Mouse (Mus musculus): ENCODE results near the gene Arhgap31. TPM values are rescaled to one million over a fixed set of nuclear protein-coding genes. Genes with fewer than 3 reads are reported as not detected.

The Arhgap31 gene
- polyA plus RNA-seq, 1 experiment from 2014 or later, result 4.6 TPM

- Histone ChIP-seq H3K9me3 (no peaks in the 10 kb centered on the region), H3K4me1 (replicated peaks) (no peaks in the 10 kb centered on the region), H3K4me3 (replicated peaks) (no peak overlapping the region), H3K27me3 (no peaks in the 10 kb centered on the region), H3K36me3 (peaks cover 77% of the 10 kb centered on the region), H3K9ac (replicated peaks) (no peak overlapping the region), H3K27ac (no peak overlapping the region), H3K4me2 (replicated peaks) (no peak overlapping the region)
- ATAC-seq, result no peak
- 96% methylated on average over 5 of the region's 5 CpGs for WGBS
Observed at GRCm38 (mm10) chr16:38585186-38585585, 127.9 kb downstream of the Arhgap31 start.

- Histone ChIP-seq H3K4me2 (replicated peaks) (no peak overlapping the region), H3K4me3 (replicated peaks) (no peak overlapping the region), H3K9ac (replicated peaks) (no peak overlapping the region), H3K4me1 (replicated peaks) (no peaks in the 10 kb centered on the region), H3K27ac (no peak overlapping the region), H3K27me3 (no peaks in the 10 kb centered on the region), H3K36me3 (peaks cover 77% of the 10 kb centered on the region), H3K9me3 (no peaks in the 10 kb centered on the region)
- 90% methylated on average over 7 of the region's 7 CpGs for WGBS
- ATAC-seq, result no peak
Observed at GRCm38 (mm10) chr16:38584761-38585160, 128.3 kb downstream of the Arhgap31 start.

- Histone ChIP-seq H3K36me3 (peaks cover 63% of the 10 kb centered on the region), H3K27me3 (no peaks in the 10 kb centered on the region), H3K27ac (no peak overlapping the region), H3K4me2 (replicated peaks) (no peak overlapping the region), H3K9ac (replicated peaks) (no peak overlapping the region), H3K4me3 (replicated peaks) (no peak overlapping the region), H3K9me3 (no peaks in the 10 kb centered on the region), H3K4me1 (replicated peaks) (no peaks in the 10 kb centered on the region)
- no peak for ATAC-seq
- WGBS, result 94% methylated on average over 3 of the region's 3 CpGs
Observed at GRCm38 (mm10) chr16:38571481-38571880, 141.6 kb downstream of the Arhgap31 start.

DNA sequence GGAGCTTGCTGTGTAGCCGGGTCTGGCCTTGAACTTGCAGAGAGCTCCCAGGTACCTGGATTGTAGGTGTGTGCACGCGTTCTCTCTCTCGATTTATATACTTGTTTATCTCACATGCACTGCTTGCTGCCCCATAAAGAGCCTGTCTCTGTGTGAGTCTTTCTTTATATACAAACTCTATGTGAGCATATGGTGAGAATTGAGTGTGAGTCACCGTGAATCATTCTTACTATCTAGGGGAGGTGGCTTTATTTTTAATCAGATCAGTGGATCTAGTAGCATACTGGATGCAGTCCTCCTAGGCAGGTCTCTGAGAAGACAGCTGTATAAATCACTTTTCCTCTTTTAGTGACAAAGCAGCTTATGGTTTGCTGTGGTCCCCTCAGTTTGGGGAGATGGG, 144.9 kb downstream of the Arhgap31 start:
- Histone ChIP-seq H3K4me3 (replicated peaks) (no peak overlapping the region), H3K4me1 (replicated peaks) (peaks cover 10% of the 10 kb centered on the region), H3K27me3 (no peaks in the 10 kb centered on the region), H3K9me3 (no peaks in the 10 kb centered on the region), H3K9ac (replicated peaks) (no peak overlapping the region), H3K4me2 (replicated peaks) (no peak overlapping the region), H3K27ac (no peak overlapping the region), H3K36me3 (peaks cover 62% of the 10 kb centered on the region)
- 98% methylated on average over 5 of the region's 5 CpGs for WGBS
- no peak for ATAC-seq

DNA sequence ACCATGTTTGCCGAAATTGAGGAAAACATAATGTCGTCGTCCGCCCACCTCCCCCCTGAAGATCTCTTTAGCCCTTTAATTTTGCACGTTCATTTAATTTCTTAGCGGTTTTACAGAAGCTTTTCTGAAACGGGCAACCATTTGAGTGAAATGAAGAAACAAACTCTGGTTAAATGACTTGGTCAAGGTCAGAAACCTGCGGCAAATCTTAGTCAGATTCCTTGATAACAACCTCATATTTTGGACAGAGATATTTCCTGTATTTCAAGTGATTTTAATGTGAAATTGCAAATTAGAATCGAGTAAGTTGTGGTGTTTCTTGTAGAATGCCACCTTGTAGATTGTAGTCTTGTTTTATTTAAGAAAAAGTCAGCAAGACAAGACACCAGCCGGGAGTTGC, 149.6 kb downstream of the Arhgap31 start:
- WGBS, result 40% methylated on average over 10 of the region's 10 CpGs

DNA sequence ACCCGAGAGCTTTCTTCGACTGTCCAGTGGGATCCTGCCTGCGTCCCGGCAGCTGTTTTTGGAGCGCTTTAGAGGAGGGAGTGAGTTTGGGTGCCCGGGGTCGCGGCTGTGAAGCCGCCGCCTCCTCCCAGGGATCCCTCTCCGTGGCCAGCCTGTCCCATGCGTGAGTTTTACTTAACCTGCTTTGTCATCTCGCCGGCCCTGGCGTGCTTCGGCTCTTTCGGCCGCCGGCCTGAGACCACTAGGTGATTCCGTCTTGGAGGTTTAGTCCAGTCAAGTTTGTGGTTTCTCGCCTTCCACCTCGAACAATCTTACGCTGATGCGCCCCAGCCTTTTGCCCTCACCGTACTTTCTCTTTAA, 150.1 kb downstream of the Arhgap31 start:
- H3K27ac ChIP-seq, result peak overlapping the region; percentile 74

More for the DNA sequence above, 149.6 kb downstream of the Arhgap31 start:
- H3K4me2 ChIP-seq (replicated peaks), result peak overlapping the region; percentile 74
- peak overlapping the region; percentile 78 for H3K4me3 ChIP-seq (replicated peaks)
- no peak for ATAC-seq
- no peak overlapping the region for H3K27ac ChIP-seq
- H3K36me3 ChIP-seq, result peaks cover 27% of the 10 kb centered on the region
- no peaks in the 10 kb centered on the region for H3K9me3 ChIP-seq
- peaks cover 10% of the 10 kb centered on the region for H3K4me1 ChIP-seq (replicated peaks)
- H3K27me3 ChIP-seq, result peaks cover 21% of the 10 kb centered on the region
- peak overlapping the region; percentile 85 for H3K9ac ChIP-seq (replicated peaks)

DNA sequence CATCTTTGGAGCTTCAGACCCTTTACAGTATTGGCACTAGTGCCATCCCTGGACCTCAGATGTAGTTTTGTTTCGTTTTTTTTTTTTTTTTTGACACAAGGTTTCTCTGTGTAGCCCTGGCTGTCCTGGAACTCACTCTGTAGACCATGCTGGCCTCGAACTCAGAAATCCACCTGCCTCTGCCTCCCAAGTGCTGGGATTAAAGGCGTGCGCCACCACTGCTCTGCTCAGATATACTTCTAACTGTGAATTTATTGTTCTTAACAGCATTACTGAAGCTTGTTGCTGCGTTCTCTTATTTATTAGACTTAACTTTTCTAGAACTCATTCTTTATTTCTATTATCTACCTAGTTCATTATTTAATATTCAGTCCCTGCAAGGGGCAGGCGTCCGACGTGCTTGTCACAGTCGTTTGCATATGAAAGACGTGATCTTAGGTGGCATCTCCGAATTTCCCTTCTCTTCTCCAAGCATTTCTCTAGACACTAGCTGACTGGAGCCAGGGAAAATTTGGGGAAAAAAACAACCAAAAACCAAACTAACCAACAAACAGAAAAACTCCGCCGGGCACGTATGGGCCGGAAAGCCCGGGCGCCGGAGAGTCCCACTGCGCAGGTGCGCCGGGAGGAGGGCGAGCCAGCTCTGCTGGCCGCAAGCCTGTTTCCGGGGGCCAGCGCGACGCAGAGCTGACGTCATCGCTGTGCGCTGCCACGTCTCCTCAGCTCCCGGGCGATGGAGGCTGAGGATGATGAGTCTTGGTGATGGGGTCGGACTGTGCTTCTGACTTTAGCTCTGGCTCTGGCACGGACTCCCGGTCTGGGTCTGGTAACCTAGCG, 150.7 kb downstream of the Arhgap31 start:
- Histone ChIP-seq H3K4me3 (replicated peaks) (peak overlapping the region; percentile 78), H3K36me3 (peaks cover 18% of the 10 kb centered on the region), H3K9me3 (no peaks in the 10 kb centered on the region), H3K27ac (peak overlapping the region; percentile 74), H3K27me3 (peaks cover 21% of the 10 kb centered on the region), H3K4me2 (replicated peaks) (peak overlapping the region; percentile 74), H3K4me1 (replicated peaks) (peaks cover 10% of the 10 kb centered on the region), H3K9ac (replicated peaks) (peak overlapping the region; percentile 85)
- ATAC-seq, result peak; percentile 98
- WGBS, result 10% methylated on average over 37 of the region's 37 CpGs

More for the DNA sequence above, 150.1 kb downstream of the Arhgap31 start:
- Histone ChIP-seq H3K4me2 (replicated peaks) (peak overlapping the region; percentile 74), H3K9ac (replicated peaks) (peak overlapping the region; percentile 85), H3K4me3 (replicated peaks) (peak overlapping the region; percentile 78), H3K4me1 (replicated peaks) (peaks cover 10% of the 10 kb centered on the region), H3K27me3 (peaks cover 21% of the 10 kb centered on the region), H3K36me3 (peaks cover 21% of the 10 kb centered on the region), H3K9me3 (no peaks in the 10 kb centered on the region)
- under 1% methylated on average over 25 of the region's 25 CpGs for WGBS
- ATAC-seq, result no peak; the same call in 1 of the 2 replicates

DNA sequence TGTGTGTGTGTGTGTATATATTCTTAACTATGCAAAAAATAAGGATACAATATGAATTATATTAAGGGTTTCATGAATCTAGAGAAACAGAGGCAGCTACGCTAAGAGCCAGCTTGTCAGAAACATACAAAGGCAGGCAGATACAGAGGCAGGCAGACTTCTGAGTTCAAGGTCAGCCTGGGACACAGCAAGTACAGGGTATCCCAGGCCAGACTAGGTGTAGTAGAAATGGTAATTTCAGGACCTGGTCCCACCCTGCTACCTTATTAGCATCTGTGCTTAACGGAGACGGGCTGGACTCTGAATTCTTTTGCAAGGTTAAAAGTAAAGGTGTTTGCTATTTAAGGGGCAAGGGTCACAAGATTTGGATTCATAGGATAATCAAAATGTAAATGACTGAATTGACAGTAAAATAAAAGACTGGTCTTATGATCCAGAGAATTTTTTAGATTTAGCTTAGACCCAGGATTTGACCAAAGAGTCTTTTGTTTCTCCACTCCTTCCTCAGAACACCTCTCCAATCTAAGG, 154.8 kb downstream of the Arhgap31 start, which contains the start of gene Tmem39a:
Tmem39a (plus strand) TSS at position 478 of the 528 bp plus-strand sequence.
- peaks cover under 1% of the 10 kb centered on the region; the same call in 1 of the 2 replicates for H3K4me1 ChIP-seq (replicated peaks)
- H3K27me3 ChIP-seq, result peaks cover 43% of the 10 kb centered on the region
- no peak within 1 kb of the TSS for H3K4me3 ChIP-seq (replicated peaks)
- H3K27ac ChIP-seq, result no peak within 1 kb of the TSS
- no peaks in the 10 kb centered on the region for H3K36me3 ChIP-seq
- ATAC-seq, result no peak
- WGBS, result 89% methylated on average over 3 of the region's 3 CpGs
- no peaks in the 10 kb centered on the region for H3K9me3 ChIP-seq
- no peak within 1 kb of the TSS for H3K9ac ChIP-seq (replicated peaks)
- H3K4me2 ChIP-seq (replicated peaks), result no peak within 1 kb of the TSS

- H3K4me2 ChIP-seq (replicated peaks), result no peak overlapping the region
- H3K36me3 ChIP-seq, result no peaks in the 10 kb centered on the region
- peaks cover 58% of the 10 kb centered on the region for H3K27me3 ChIP-seq
- 84% methylated on average over 3 of the region's 3 CpGs for WGBS
- no peak overlapping the region for H3K4me3 ChIP-seq (replicated peaks)
- ATAC-seq, result no peak
- H3K9ac ChIP-seq (replicated peaks), result no peak overlapping the region
- H3K4me1 ChIP-seq (replicated peaks), result no peaks in the 10 kb centered on the region
- H3K27ac ChIP-seq, result no peak overlapping the region
- no peaks in the 10 kb centered on the region for H3K9me3 ChIP-seq
Observed at GRCm38 (mm10) chr16:38555988-38556387, 157.1 kb downstream of the Arhgap31 start.

DNA sequence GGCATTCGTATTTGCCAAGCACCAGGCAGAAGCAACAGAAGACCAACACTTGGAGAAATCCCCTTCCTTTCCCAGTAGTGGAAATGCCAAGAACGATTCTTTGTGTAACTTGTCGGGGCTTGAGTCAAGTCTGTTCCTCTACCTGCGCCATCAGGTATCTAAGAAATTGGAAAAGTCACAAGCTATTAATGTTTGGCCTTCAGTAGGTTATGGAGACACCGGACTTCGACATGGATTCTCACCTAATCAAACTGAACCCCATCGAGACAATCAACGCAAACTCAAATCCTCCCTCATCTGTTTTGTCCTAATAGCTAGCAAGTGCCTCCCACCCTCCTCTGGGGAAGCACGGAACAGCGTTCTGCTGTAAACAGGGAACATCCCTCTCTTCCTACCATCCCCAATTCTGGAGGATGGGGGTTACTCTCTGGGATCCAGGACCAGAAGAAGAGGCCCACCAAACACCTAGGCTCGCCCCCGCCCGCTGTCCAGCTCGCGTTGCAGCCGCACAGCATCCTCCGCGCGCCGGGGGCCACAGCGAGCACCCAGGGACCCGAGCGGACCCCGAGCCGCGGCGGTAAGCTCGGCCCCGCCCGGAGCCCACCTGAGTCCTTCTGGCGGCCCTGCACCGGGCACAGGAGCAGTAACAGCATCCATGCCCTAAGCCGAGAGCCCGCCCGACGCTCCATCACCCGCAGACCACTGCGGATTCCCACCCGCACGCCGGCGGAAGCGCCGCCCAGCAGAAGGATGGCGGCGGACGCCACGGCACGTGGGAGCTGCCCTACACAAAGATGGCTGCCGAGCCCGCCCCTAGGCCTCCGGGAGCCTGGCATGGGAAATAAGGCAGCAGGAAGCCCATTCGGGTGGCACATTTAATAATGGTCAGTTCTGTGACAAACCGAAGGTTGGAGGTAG, 163.3 kb downstream of the Arhgap31 start, which contains the start of gene Poglut1:
Poglut1 (minus strand) TSS at position 780 of the 918 bp plus-strand sequence.
- Histone ChIP-seq H3K36me3 (peaks cover 31% of the 10 kb centered on the region), H3K9ac (replicated peaks) (peak within 1 kb of the TSS; percentile 94), H3K9me3 (no peaks in the 10 kb centered on the region), H3K4me2 (replicated peaks) (peak within 1 kb of the TSS; percentile 78), H3K4me3 (replicated peaks) (peak within 1 kb of the TSS; percentile 75), H3K4me1 (replicated peaks) (peaks cover 23% of the 10 kb centered on the region), H3K27ac (peak within 1 kb of the TSS; percentile 83), H3K27me3 (peaks cover 25% of the 10 kb centered on the region)
- ATAC-seq, result peak; percentile 97
- WGBS, result 3% methylated on average over 54 of the region's 54 CpGs

Measured in midbrain, embryonic 13.5 days (tissue).